Mouse (Mus musculus): ENCODE data around the gene Nfyc.
A peak's percentile ranks its signal among the peaks of the same experiment; 100 is the strongest.

The Nfyc gene

GRCm38 (mm10) chr4:120825577-120826326 is 5.6 kb downstream of the Nfyc start:
- DNase-seq (ENCODE audit: low read depth, low spot score), result peak; percentile 98

GRCm38 (mm10) chr4:120825100-120825553 is 6.2 kb downstream of the Nfyc start:
- DNase-seq (ENCODE audit: low read depth, low spot score), result peak; percentile 88

DNA sequence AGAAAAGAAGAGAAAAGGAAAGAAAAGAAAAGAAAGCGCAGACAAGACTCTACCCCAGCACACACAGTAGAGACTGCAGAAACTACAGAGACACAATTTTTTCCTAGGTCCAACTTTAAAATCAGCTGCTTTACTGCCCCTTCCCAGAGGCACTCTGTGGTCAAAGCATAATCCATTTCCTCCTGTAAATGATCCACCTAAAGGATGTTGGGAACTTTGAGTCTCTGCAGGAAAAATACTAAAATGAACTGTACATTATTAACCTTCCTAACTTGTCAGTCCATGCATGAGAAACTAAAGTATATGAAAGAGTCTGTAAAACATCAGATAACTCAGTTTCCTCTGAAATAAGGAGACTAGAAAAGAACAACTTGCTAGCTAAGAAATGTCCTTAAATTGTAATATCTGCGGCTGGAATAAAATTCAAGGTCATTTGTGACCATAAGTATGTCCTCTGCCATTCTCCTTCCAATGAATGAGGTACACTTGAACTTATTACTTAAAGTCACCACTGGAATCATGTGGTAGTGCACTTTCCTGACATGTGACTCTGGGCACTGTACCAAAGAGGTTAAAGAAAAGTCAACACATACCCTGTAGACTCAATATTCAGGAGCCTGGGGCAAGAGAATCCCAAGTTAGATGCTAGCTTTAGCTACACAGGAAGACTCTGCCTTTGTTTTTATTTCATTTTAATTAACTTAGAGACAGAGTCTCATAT is 9.0 kb downstream of the Nfyc start:
- no peak for DNase-seq (ENCODE audit: low read depth, low spot score)

DNA sequence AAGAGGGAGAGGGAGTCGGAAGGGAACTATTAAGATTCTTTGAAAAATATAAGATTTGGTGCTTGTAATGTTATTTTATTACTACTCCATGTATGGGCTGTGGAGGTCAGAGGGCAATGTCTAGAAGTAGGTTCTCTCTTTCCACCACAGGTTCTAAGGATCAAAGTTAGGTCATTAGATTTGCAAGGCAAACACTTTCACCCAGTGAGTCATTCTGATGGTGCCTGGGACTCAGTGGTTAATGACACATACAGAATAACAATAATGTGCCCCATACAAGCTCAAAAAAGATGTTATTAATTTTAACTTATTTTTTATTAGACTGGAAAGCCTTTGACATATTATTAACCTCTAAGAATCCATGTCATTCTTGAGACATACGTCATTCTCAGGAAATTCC is 11.5 kb downstream of the Nfyc start:
- no peak for DNase-seq (ENCODE audit: low read depth, low spot score)

DNA sequence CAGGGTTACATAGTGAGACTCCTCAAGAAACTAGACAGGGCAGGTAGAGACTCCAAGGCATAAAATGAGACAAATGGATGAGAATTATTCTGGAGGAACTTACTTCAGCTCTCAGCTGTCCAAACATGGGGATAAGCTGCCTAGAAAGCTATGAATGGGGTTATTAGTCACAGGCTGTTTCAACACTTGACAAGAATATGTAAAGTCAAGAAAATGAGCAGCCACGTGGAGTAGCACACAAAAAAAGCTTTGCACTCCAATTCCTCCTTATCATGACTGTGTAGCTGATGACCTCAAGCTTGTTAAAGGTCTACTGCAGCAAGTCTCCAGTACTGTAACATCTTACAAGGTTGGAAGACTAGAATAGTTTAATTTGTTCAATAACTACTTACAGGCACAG is 12.1 kb downstream of the Nfyc start:
- no peak for DNase-seq (ENCODE audit: low read depth, low spot score)

DNA sequence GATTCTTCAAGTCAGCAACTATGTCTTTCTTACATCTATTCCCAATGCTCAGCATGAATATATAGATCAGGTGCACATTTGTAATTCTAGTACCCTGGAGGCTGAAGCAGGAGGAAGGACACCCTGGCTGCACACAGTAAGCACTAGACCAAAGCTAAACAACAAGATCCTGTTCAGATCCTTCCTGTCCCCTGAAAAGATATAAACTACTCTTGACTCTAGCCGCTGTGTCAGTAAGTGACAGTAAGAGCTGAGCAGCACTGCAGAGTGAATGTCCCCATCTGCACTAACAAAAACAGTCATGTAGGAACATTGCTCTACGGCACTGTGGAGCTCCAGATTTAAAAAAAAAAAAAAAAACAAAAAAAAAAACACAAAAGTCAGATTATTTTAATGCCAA is 13.4 kb downstream of the Nfyc start:
- DNase-seq (ENCODE audit: low read depth, low spot score), result no peak

GRCm38 (mm10) chr4:120817002-120817774 is 14.2 kb downstream of the Nfyc start:
- DNase-seq (ENCODE audit: low read depth, low spot score), result peak; percentile 9

DNA sequence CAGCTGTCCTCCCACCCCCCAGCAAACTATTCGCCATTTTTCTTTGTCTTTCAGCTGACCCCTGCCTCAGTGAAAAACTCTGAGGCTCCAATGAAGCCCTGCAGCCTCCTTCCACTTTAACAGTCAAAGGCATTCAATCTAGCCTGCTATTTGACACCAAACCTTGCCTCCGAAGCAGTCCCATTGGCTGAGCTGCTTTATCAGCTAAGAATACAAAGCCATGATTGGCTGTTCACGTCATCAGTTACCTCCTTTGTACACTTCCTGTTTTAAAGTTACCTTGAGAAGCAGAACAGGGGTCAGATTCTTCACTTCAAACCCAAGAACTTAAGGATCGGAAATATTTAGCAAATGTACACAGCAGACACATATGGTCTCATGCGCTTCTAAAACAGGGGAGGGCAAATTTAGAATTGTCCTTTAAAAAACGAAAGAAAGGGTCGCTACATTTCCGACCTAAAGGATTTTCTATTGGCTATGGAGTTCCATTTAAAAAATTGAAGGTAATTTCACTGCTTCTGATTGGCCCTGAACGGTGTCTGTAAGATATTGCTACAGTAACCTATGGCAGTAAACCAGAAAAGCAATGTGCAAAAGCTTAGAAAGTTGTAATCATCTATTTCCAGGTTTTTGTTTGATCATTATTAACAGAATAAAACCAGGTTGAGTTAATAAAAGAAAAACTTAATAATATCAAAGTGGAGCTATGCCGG is 15.6 kb downstream of the Nfyc start:
- DNase-seq (ENCODE audit: low read depth, low spot score), result peak; percentile 97

GRCm38 (mm10) chr4:120815163-120815562 is 16.2 kb downstream of the Nfyc start:
- DNase-seq (ENCODE audit: low read depth, low spot score), result no peak

DNA sequence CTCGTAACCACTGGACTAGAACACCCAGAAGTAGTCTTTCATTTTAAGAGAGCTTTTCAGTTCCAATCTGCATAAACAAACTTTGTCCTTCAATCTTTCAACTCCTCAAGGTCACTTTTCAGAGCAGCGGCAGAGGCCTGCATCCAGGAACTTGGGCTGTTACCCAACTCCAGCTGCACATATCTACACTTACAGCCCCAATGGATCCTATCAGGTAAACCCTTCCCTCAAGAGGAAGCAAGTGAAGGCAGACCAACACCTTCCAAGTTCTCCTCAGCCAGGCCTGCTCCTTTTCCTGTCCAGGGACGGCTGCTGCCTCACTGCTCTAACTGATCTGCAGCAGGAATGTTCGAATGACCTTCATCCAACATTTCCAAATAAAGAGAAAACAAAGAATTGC is 17.2 kb downstream of the Nfyc start:
- peak; percentile 60 for DNase-seq (ENCODE audit: low read depth, low spot score)

- no peak for DNase-seq (ENCODE audit: low read depth, low spot score)
These were observed 17.6 kb downstream of the Nfyc start for GRCm38 (mm10) chr4:120813762-120814161.

- DNase-seq (ENCODE audit: low read depth, low spot score), result no peak
These were observed 25.6 kb downstream of the Nfyc start for GRCm38 (mm10) chr4:120805816-120806215.

- peak; percentile 64 for DNase-seq (ENCODE audit: low read depth, low spot score)
These were observed 29.9 kb downstream of the Nfyc start for GRCm38 (mm10) chr4:120801446-120801845.

- no peak for DNase-seq (ENCODE audit: low read depth, low spot score)
These were observed 30.7 kb downstream of the Nfyc start for GRCm38 (mm10) chr4:120800691-120801090.

DNA sequence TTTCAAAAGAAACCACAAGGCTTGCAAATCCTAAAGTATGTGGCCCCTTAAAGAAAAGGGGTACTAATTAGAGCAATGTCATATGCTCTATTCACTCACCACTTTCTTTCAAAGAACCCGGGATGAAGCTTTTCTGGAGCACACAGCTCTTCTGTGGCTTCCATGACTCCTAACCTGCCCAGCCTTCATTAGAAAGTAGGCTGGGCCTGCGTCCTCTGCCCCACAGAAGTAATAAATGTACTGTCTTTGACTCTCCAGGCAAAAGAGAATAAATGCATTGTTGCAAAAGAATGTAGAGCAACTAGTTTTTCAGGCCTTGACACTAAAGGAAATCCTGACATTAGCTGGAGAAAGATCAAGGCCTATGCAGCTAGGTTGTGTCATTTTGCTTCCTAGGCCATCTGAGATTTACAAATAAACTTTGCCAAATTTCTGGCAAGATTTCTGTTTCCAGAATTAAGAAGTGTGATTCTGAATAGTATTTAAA is 31.6 kb downstream of the Nfyc start:
- DNase-seq (ENCODE audit: low read depth, low spot score), result no peak

DNA sequence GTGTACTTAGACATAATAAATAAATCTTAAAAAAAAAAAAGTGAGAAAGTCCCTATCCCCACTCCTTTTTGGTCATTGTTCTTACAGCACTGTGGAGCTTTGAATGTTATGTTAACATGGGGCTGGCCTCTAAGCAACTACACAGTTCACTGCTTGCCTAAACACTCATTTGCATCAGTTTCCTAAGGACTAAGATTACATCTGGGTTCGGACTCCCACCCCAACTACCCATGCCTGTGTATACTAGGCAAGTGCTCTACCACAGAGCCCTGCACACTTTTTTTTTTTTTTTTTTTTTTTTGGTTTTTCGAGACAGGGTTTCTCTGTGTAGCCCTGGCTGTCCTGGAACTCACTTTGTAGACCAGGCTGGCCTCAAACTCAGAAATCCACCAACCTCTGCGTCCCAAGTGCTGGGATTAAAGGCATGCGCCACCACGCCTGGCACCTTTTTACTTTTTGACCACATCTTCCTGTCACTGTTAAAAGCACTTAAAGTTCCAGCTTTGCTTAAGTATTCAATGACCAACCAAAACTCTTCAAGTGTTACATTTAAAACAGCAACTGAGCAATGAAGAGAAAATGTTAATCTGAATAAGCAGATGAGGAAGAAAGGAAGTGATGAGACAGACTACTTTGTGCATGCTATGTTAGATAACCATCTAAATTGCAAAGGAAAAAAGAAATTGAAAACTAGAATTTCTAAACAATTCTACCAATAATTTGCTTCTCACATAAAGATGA is 33.2 kb downstream of the Nfyc start:
- DNase-seq (ENCODE audit: low read depth, low spot score), result peak; percentile 54

DNA sequence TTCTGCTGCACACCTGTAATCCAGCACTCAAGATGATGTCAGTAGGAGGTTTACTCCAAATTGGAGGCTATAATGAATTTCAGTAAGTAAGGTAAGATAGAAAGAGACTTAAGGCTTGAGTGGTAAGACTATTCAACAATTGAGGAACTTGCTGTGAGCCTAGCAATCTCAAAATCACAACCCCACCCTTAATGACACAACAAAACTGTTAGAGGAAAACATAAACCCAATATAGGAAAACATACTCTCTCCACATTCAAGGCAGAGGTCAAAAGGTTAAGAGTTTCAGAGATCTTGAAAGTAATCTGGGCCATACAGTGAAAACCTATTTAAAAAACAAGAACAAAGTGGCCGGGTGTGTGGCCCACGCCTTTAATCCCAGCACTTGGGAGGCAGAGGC is 34.7 kb downstream of the Nfyc start:
- DNase-seq (ENCODE audit: low read depth, low spot score), result peak; percentile 47

- no peak for DNase-seq (ENCODE audit: low read depth, low spot score)
These were observed 35.7 kb downstream of the Nfyc start for GRCm38 (mm10) chr4:120795646-120796045.

- no peak for DNase-seq (ENCODE audit: low read depth, low spot score)
These were observed 38.5 kb downstream of the Nfyc start for GRCm38 (mm10) chr4:120792918-120793317.

GRCm38 (mm10) chr4:120790027-120790426 is 41.3 kb downstream of the Nfyc start:
- no peak for DNase-seq (ENCODE audit: low read depth, low spot score)

DNA sequence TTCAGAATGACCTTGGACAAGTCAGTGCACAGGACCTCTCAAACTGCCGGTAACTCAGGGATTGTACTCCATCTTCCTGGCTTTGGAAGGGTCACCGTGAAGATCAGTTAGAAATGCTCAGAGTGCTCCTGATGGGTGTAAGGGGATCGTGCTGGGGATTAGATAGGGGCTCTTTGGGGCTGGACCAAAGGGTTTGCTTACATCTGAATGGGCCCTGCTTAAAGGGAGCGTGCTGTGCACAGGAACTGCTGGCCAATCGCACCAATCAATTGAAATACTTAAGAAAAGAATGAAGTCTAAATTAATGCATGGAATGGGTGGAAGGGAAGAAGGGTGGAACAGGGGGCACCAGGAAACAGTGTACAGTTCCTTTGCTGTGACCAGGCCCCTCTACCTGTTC is 75.6 kb downstream of the Nfyc start:
- DNase-seq (ENCODE audit: low read depth, low spot score), result peak; percentile 54
